Mouse (Mus musculus) embryonic stem cell, embryonic (primary cell): ENCODE results near the gene Rec8.

Experiments
- CTCF ChIA-PET, 4 experiments: fragments of 300-600 bp in 2 of 4; fragments of 350-600 bp in 2 of 4; sonication (Branson Sonifier 250); formaldehyde crosslinking; loops; one replicate each; lab custom pipeline; 2022; ENCODE audit warnings: inconsistent platforms in 2 of 4; lab: Charles Lee
- POLR2A ChIA-PET, 4 experiments: fragments of 300-600 bp in 2 of 4; fragments of 350-600 bp in 2 of 4; sonication (Branson Sonifier 250); formaldehyde crosslinking; loops; one replicate each; lab custom pipeline; 2022; ENCODE audit warnings: antibody characterized with exemption in 4 of 4, inconsistent platforms in 1 of 4; lab: Charles Lee

The Rec8 gene

GRCm38 (mm10) chr14:55604823-55605222 lies 13.0 kb upstream of the Rec8 start:
- POLR2A ChIA-PET: interaction anchor here (0.5 to 5.6 kb wide), 29 partner anchors 13 to 295 kb away, joined by 3 to 53 read pairs (median 4); partner anchors contain the start of genes A730061H03Rik (in 3 of the 4), Gmpr2 (in 2 of the 4), Nedd8 (in 2 of the 4) and Psme2 (in 2 of the 4)
- CTCF ChIA-PET: interaction anchor here (0.7 to 1.6 kb wide), 11 partner anchors 11 to 427 kb away, joined by 3 to 7 read pairs (median 4); partner anchors contain the start of genes Dhrs4 (in 1 of the 4), Emc9 (in 1 of the 4), Rabggta (in 1 of the 4) and Rec8 (in 1 of the 4)

- CTCF ChIA-PET: interaction anchor here in 2 of 4 experiments (0.5 to 1.6 kb wide), 2 partner anchors 428 to 1201 kb away, joined by 3 to 4 read pairs; no protein-coding TSS in a partner anchor
- POLR2A ChIA-PET: interaction anchor here in 3 of 4 experiments (0.6 to 5.6 kb wide), 15 partner anchors 8 to 75 kb away, joined by 3 to 53 read pairs (median 4); partner anchors contain the start of genes A730061H03Rik (in 2 of the 3), Psme2 (in 2 of the 3), Rec8 (in 2 of the 3) and Rnf31 (in 2 of the 3)
Measured at GRCm38 (mm10) chr14:55605743-55606459, 11.9 kb upstream of the Rec8 start.

GRCm38 (mm10) chr14:55608339-55608738 lies 9.5 kb upstream of the Rec8 start:
- POLR2A ChIA-PET: interaction anchor here in 2 of 4 experiments (0.8 to 3.5 kb wide), 6 partner anchors 10 to 53 kb away, joined by 3 to 24 read pairs (median 14); partner anchors contain the start of genes Psme2 (in 2 of the 2), Rec8 (in 2 of the 2) and Rnf31 (in 2 of the 2)
- CTCF ChIA-PET: interaction anchor here in 2 of 4 experiments (0.6 to 0.8 kb wide), 2 partner anchors 9 to 106 kb away, joined by 3 to 4 read pairs; partner anchors contain the start of gene Rec8 (in 1 of the 2)

- POLR2A ChIA-PET: interaction anchor here in 2 of 4 experiments (0.6 to 1.7 kb wide), 5 partner anchors 10 to 30 kb away, joined by 3 to 5 read pairs (median 3); partner anchors contain the start of gene Tm9sf1 (in 2 of the 2)
- CTCF ChIA-PET: no interaction called here
Measured at GRCm38 (mm10) chr14:55613346-55613745, 4.5 kb upstream of the Rec8 start.

- CTCF ChIA-PET: interaction anchor here in 1 of 4 experiments (1.2 kb wide), 1 partner anchor 23 kb away, joined by 3 read pairs; the partner anchor contains the start of genes Psme2 and Rnf31
- POLR2A ChIA-PET: interaction anchor here in 2 of 4 experiments (0.8 to 1.5 kb wide), 2 partner anchors 29 to 60 kb away, joined by 3 read pairs; partner anchors contain the start of gene Tm9sf1 (in 1 of the 2)
Measured at GRCm38 (mm10) chr14:55614565-55615178, 3.2 kb upstream of the Rec8 start.

GRCm38 (mm10) chr14:55615876-55616275 lies 2.0 kb upstream of the Rec8 start:
- POLR2A ChIA-PET: interaction anchor here in 1 of 4 experiments (1.1 to 1.4 kb wide), 2 partner anchors 25 to 106 kb away, joined by 3 to 4 read pairs; partner anchors contain the start of genes Psme2 and Rnf31

GRCm38 (mm10) chr14:55616844-55617243 lies 993 bp upstream of the Rec8 start:
- CTCF ChIA-PET: interaction anchor here in 3 of 4 experiments (0.5 to 2.5 kb wide), 8 partner anchors 12 to 127 kb away, joined by 3 to 9 read pairs (median 4); partner anchors contain the start of gene Mdp1 (in 1 of the 3)
- POLR2A ChIA-PET: interaction anchor here in 3 of 4 experiments (0.6 to 2.9 kb wide), 38 partner anchors 9 to 1386 kb away, joined by 3 to 24 read pairs (median 5); partner anchors contain the start of genes Psme2 (in 3 of the 3), A730061H03Rik (in 2 of the 3), Rabggta (in 2 of the 3) and Rnf31 (in 2 of the 3)

More at GRCm38 (mm10) chr14:55615876-55616275, 2.0 kb upstream of the Rec8 start:
- CTCF ChIA-PET: interaction anchor here in 2 of 4 experiments (0.6 to 0.7 kb wide), 4 partner anchors 15 to 587 kb away, joined by 3 read pairs; no protein-coding TSS in a partner anchor

GRCm38 (mm10) chr14:55618486-55619195 lies 804 bp downstream of the Rec8 start:
- CTCF ChIA-PET: interaction anchor here in 3 of 4 experiments (0.5 to 2.5 kb wide), 10 partner anchors 8 to 141 kb away, joined by 3 to 9 read pairs (median 4); partner anchors contain the start of genes Psme2 (in 2 of the 3), Rnf31 (in 2 of the 3) and A730061H03Rik (in 1 of the 3)
- POLR2A ChIA-PET: interaction anchor here (0.5 to 2.9 kb wide), 35 partner anchors 9 to 291 kb away, joined by 3 to 24 read pairs (median 5); partner anchors contain the start of genes A730061H03Rik (in 3 of the 4), Dcaf11 (in 2 of the 4), Mdp1 (in 2 of the 4) and Pck2 (in 2 of the 4)

- ChIA-PET CTCF (interaction anchor here (0.6 to 2.0 kb wide), 16 partner anchors 11 to 507 kb away, joined by 3 to 9 read pairs (median 4); partner anchors contain the start of genes Mdp1 (in 2 of the 4) and Rec8 (in 2 of the 4)), POLR2A (interaction anchor here in 3 of 4 experiments (0.7 to 2.2 kb wide), 16 partner anchors 9 to 245 kb away, joined by 3 to 7 read pairs (median 4); partner anchors contain the start of genes Gmpr2 (in 2 of the 3), Nedd8 (in 2 of the 3), Rnf31 (in 2 of the 3) and A730061H03Rik (in 1 of the 3))
Measured at GRCm38 (mm10) chr14:55628077-55628827, 10.4 kb downstream of the Rec8 start.

GRCm38 (mm10) chr14:55629312-55629711 lies 11.5 kb downstream of the Rec8 start:
- CTCF ChIA-PET: interaction anchor here in 3 of 4 experiments (1.3 to 1.7 kb wide), 5 partner anchors 12 to 114 kb away, joined by 3 to 9 read pairs (median 6); partner anchors contain the start of genes Mdp1 (in 2 of the 3) and Rec8 (in 2 of the 3)
- POLR2A ChIA-PET: interaction anchor here in 3 of 4 experiments (0.7 to 2.2 kb wide), 14 partner anchors 10 to 69 kb away, joined by 3 to 7 read pairs (median 4); partner anchors contain the start of genes Gmpr2 (in 2 of the 3), Nedd8 (in 2 of the 3), Rnf31 (in 2 of the 3) and A730061H03Rik (in 1 of the 3)

- POLR2A ChIA-PET: interaction anchor here (0.7 to 2.9 kb wide), 25 partner anchors 8 to 293 kb away, joined by 3 to 15 read pairs (median 4); partner anchors contain the start of genes A730061H03Rik (in 2 of the 4), Psme2 (in 2 of the 4), Tm9sf1 (in 2 of the 4) and Dcaf11 (in 1 of the 4)
- CTCF ChIA-PET: interaction anchor here in 3 of 4 experiments (0.6 to 2.2 kb wide), 6 partner anchors 25 to 284 kb away, joined by 3 to 5 read pairs (median 3); partner anchors contain the start of gene Mdp1 (in 1 of the 3)
Measured at GRCm38 (mm10) chr14:55634874-55635522, 17.2 kb downstream of the Rec8 start.

GRCm38 (mm10) chr14:55635523-55636007 lies 17.7 kb downstream of the Rec8 start, which contains the start of gene Ipo4:
Ipo4 (minus strand) TSS chr14:55635957.
- ChIA-PET POLR2A (interaction anchor here (0.7 to 2.9 kb wide), 26 partner anchors 8 to 292 kb away, joined by 3 to 15 read pairs (median 4); partner anchors contain the start of genes A730061H03Rik (in 2 of the 4), Psme2 (in 2 of the 4), Tm9sf1 (in 2 of the 4) and Dcaf11 (in 1 of the 4)), CTCF (interaction anchor here (0.5 to 2.2 kb wide), 6 partner anchors 25 to 283 kb away, joined by 3 to 5 read pairs (median 4); partner anchors contain the start of gene Mdp1 (in 1 of the 4))

GRCm38 (mm10) chr14:55637795-55638194 lies 20.0 kb downstream of the Rec8 start, which contains the start of gene Gm49378:
Gm49378 (minus strand) TSS chr14:55637895.
- POLR2A ChIA-PET: interaction anchor here in 2 of 4 experiments (1.2 to 1.4 kb wide), 3 partner anchors 13 to 34 kb away, joined by 3 to 8 read pairs (median 3); partner anchors contain the start of genes Gmpr2 (in 1 of the 2), Nedd8 (in 1 of the 2) and Tssk4 (in 1 of the 2)
- CTCF ChIA-PET: interaction anchor here in 1 of 4 experiments (0.6 kb wide), 1 partner anchor 86 kb away, joined by 3 read pairs; no protein-coding TSS in a partner anchor

GRCm38 (mm10) chr14:55640816-55641215 lies 23.0 kb downstream of the Rec8 start:
- ChIA-PET CTCF (interaction anchor here in 3 of 4 experiments (0.6 to 0.9 kb wide), 4 partner anchors 13 to 494 kb away, joined by 3 to 4 read pairs (median 4); no protein-coding TSS in a partner anchor), POLR2A (interaction anchor here in 3 of 4 experiments (0.5 to 1.0 kb wide), 9 partner anchors 12 to 1066 kb away, joined by 3 to 4 read pairs (median 3); no protein-coding TSS in a partner anchor)
